Mouse (Mus musculus) liver, embryonic 11.5 days (tissue): ENCODE measurements around the gene Ybx2. TPM values are rescaled to one million over a fixed set of nuclear protein-coding genes. Genes with fewer than 3 reads are reported as not detected.

ENCODE experiments used
- ATAC-seq: fragments of 200-750 bp; cut with Nextera tagmentation; replicated peaks from 2 replicates; pipeline ENCODE4 v1.8.0; 2017; ENCODE audit warnings: moderate number of reproducible peaks, mild to moderate bottlenecking, moderate TSS enrichment, moderate library complexity; ENCODE audit not compliant: low FRiP score
- DNase-seq: peaks from one replicate; pipeline ENCODE4 v3.0.0-alpha.2; 2017; ENCODE audit warnings: low spot score
- H3K27ac ChIP-seq: fragments of 300-500 bp; sonication (generic); 2 replicates; pipeline ENCODE4 v1.5.1; 2014; ENCODE audit warnings: mild to moderate bottlenecking, low read depth, low read length, control low read depth
- H3K27me3 ChIP-seq: fragments of 300-500 bp; sonication (generic); replicated peaks from 2 replicates; pipeline ENCODE4 v1.6.1; 2014; ENCODE audit warnings: low read length, mixed read lengths; ENCODE audit not compliant: control insufficient read depth, insufficient read depth
- H3K36me3 ChIP-seq: fragments of 300-500 bp; sonication (generic); 2 replicates; pipeline ENCODE4 v1.6.1; 2014; ENCODE audit warnings: mild to moderate bottlenecking, low read length, moderate library complexity, mixed read lengths; ENCODE audit not compliant: control insufficient read depth, insufficient read depth
- H3K4me1 ChIP-seq: fragments of 300-500 bp; sonication (generic); replicated peaks from 2 replicates; pipeline ENCODE4 v1.6.1; 2014; ENCODE audit warnings: low read length, mixed read lengths; ENCODE audit not compliant: control insufficient read depth, insufficient read depth
- H3K4me2 ChIP-seq: fragments of 300-500 bp; sonication (generic); 2 replicates; pipeline ENCODE4 v1.6.1; 2014; ENCODE audit warnings: mild to moderate bottlenecking, control low read depth, moderate library complexity
- H3K4me3 ChIP-seq: fragments of 300-500 bp; sonication (generic); 2 replicates; pipeline ENCODE4 v1.5.1; 2014; ENCODE audit warnings: low read depth, low read length, control low read depth
- H3K9ac ChIP-seq: fragments of 300-500 bp; sonication (generic); 2 replicates; pipeline ENCODE4 v1.6.1; 2014; ENCODE audit warnings: low read depth, low read length, control low read depth
- H3K9me3 ChIP-seq: fragments of 300-500 bp; sonication (generic); 2 replicates; pipeline ENCODE4 v1.6.1; 2016; ENCODE audit warnings: low read length, inconsistent platforms, mixed read lengths; ENCODE audit not compliant: control insufficient read depth
- WGBS: fragments of 180-500 bp; shearing (Covaris S2); extraction: QIAGEN DNeasy Blood & Tissue Kit; methylation state at CpG from one replicate; pipeline ENCODE4 v1.1.7; 2014; 5-methylcytosine and 5-hydroxymethylcytosine counted together
- polyA plus RNA-seq: library from polyadenylated mRNA; unstranded; fragments of >200 nt; fragmentation: Nextera tagmentation; extraction: Ambion mirVana; gene quantifications from 2 replicates; pipeline ENCODE4 v1.2.1, GENCODE M21; 2014

The Ybx2 gene
- polyA plus RNA-seq, 1 experiment from 2014 or later, result 1.7 TPM

DNA sequence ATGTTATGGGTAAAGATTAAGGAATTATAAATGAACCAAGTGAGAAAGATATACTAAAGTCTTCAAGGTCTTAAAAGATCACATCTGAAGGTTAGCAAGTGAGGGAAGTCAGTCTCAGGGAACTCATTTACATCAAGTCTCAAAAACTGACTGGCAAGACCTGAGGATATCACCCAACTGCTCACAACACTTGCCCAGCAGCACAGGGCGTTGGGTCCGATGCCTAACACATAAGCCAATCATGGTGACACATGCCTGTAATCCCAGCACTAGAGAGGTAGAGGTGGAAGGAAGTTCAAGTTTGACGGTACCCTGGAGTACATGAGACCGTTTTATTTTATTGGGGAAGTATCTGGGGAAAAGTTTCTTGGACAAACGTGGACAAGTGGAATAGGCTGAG, 17.5 kb upstream of the Ybx2 start:
- no peaks in the 10 kb centered on the region for H3K27me3 ChIP-seq
- peak overlapping the region; percentile 42; the same call in 1 of the 2 replicates for H3K27ac ChIP-seq
- ATAC-seq, result no peak
- H3K4me1 ChIP-seq, result peaks cover 51% of the 10 kb centered on the region
- H3K4me2 ChIP-seq, result peak overlapping the region; percentile 96
- DNase-seq, result no peak
- 75% methylated on average over 5 of the region's 5 CpGs for WGBS
- H3K9me3 ChIP-seq, result no peaks in the 10 kb centered on the region
- no peak overlapping the region for H3K9ac ChIP-seq
- peaks cover 40% of the 10 kb centered on the region for H3K36me3 ChIP-seq
- H3K4me3 ChIP-seq, result peak overlapping the region; percentile 92; the same call in 1 of the 2 replicates

DNA sequence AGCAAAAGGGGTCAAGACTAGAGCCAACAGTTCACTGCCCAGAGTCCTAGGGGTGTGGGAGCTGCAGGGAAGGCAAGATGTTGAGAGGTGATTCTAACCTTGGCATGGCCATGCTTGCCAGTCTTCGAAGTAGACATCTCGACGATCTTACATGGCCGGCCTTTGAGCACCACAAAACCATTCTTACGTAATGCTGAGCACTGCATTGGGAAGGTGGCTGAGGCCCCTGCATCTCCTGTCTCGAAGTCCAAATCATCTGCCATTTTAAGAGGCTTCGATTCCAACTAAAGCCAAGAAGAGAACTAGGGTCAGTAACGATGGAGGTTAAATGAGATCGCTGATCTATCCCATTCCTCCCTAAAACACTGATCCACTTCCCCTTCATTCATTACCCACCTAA, 16.5 kb upstream of the Ybx2 start:
- 65% methylated on average over 9 of the region's 9 CpGs for WGBS
- no peaks in the 10 kb centered on the region for H3K9me3 ChIP-seq
- peak overlapping the region; percentile 92 for H3K4me3 ChIP-seq
- no peaks in the 10 kb centered on the region for H3K27me3 ChIP-seq
- peak overlapping the region; percentile 96 for H3K4me2 ChIP-seq
- H3K27ac ChIP-seq, result peak overlapping the region; percentile 98
- H3K9ac ChIP-seq, result peak overlapping the region; percentile 100
- ATAC-seq (no peak), DNase-seq (no peak)
- H3K4me1 ChIP-seq, result peaks cover 51% of the 10 kb centered on the region
- H3K36me3 ChIP-seq, result peaks cover 40% of the 10 kb centered on the region

DNA sequence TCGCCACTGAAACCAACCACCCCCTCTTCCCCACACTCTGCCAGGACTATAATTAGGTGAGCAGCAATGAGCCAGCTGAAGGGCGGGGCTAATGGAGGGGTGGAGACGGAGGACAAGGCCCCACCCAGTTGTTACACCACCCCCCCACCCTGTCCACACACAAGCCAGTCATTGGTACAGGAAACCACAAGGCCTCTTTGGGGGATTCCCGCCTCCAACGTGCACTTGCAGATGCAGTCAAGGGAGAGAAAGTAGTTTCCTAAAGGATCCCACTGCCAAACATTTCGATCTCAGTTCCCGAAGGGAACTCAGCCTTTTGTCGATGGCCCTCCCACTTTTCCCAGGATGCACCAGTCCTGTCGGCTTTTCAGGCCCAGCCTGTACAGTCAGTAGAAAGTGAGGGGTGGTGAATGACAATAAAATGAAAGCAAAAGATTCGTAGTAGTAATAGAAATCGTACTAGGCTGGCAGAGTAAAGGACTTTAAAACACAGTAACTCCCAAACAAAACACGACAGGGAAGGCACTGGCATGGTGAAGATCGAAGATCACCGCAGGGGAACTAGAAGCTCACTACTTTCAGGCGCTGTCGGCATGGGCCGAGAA, 15.8 kb upstream of the Ybx2 start:
- Histone ChIP-seq H3K4me1 (peaks cover 50% of the 10 kb centered on the region), H3K36me3 (peaks cover 40% of the 10 kb centered on the region), H3K27me3 (no peaks in the 10 kb centered on the region), H3K4me3 (peak overlapping the region; percentile 92), H3K4me2 (peak overlapping the region; percentile 96), H3K9ac (peak overlapping the region; percentile 100), H3K9me3 (no peaks in the 10 kb centered on the region), H3K27ac (peak overlapping the region; percentile 98)
- ATAC-seq (peak; percentile 39), DNase-seq (peak; percentile 79)
- under 1% methylated on average over 17 of the region's 17 CpGs for WGBS

DNA sequence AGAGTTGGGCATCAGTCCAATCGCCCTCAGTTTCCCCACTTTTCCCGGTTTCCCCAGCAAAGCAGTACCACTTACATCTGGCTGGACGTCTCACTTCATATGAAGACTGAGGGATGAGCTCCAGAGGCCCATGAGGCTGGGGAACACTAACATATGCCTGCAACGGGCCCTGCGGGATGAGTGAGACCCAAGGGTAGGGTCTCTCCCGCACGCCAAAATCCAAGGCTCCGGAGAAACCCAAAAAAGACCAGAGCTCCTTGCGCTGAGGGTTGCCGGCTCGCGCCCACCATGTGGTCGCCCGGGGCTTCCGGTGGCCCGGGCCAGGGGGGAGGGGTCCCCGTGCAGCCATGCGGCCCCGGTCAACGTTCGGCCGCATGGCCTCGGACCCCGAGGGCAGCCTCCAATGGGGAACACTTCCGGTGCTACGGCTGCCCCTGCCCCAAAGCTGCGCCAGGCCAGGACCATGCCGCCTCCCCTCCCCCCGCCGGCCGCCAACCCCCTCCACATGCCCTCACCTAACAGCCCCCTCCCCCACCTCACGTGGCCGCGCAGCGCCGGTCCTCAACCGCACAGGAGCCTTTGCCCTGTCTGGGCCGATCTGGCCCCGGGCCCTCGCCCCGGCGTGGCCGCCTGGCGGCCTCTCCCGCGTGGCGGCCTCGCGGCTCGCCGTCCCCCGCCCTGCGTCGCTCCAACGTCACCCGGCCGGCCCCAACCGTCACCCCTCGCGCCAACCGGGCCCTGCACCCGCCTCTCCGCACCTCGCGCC, 15.1 kb upstream of the Ybx2 start:
- peaks cover 36% of the 10 kb centered on the region for H3K36me3 ChIP-seq
- peak overlapping the region; percentile 92 for H3K4me3 ChIP-seq
- peaks cover 43% of the 10 kb centered on the region for H3K4me1 ChIP-seq
- H3K9ac ChIP-seq, result peak overlapping the region; percentile 100
- ATAC-seq (peak; percentile 1), DNase-seq (peak; percentile 72)
- H3K27me3 ChIP-seq, result no peaks in the 10 kb centered on the region
- peak overlapping the region; percentile 96 for H3K4me2 ChIP-seq
- H3K9me3 ChIP-seq, result no peaks in the 10 kb centered on the region
- H3K27ac ChIP-seq, result peak overlapping the region; percentile 98
- WGBS, result 1% methylated on average over 63 of the region's 65 CpGs

DNA sequence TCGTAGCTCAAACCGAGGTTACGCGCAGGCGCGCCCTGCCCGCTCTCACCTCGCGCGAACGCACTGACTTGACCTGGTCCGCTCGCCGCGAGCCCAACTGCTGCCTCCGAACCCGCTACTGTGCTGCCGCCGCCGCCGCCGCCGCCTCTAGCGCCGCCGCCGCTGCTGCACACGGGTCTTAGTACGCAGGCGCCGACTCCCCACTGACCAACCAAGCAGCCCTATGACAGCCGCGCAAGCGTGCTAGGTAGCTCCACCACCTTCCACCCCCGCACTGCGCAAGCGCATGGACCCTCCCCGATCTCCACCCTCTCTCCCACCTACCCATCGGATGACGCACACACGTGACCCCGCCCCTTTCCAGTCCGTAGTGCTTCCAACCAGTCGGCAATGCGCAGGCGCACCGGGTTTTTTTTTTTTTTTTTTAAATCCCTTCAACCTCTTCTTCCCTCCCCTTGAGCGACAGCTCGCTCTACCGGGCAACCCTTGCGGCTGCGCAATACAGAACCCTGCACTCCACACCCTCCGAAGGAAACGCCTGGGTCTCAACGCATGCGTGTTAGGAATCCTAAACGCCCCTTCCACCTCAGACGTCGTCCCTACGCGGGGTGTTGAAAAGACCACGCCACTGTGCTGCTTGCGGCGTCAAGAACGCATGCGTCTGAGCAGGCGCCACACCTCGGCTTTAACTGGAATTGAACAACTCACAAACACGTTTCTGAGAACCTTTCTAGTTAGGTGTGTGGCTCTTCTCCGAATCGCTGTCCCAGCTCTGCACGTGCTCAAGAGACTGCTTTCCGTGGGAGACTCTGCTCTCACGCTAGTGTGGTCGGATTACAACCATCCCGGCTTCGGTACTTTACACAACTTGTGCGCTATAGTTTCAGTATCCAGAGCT, 14.2 kb upstream of the Ybx2 start, which contains the start of gene Eif5a:
Gene Eif5a (minus strand): TSS at position 845 of the 898 bp plus-strand sequence.
- peak; percentile 90 for ATAC-seq
- H3K4me3 ChIP-seq, result peak within 1 kb of the TSS; percentile 92
- no peaks in the 10 kb centered on the region for H3K9me3 ChIP-seq
- peak within 1 kb of the TSS; percentile 99 for H3K27ac ChIP-seq
- H3K9ac ChIP-seq, result peak within 1 kb of the TSS; percentile 100
- H3K4me2 ChIP-seq, result peak within 1 kb of the TSS; percentile 96
- H3K36me3 ChIP-seq, result peaks cover 27% of the 10 kb centered on the region
- DNase-seq, result peak; percentile 100
- under 1% methylated on average over 78 of the region's 78 CpGs for WGBS
- peaks cover 35% of the 10 kb centered on the region for H3K4me1 ChIP-seq
- no peaks in the 10 kb centered on the region for H3K27me3 ChIP-seq

DNA sequence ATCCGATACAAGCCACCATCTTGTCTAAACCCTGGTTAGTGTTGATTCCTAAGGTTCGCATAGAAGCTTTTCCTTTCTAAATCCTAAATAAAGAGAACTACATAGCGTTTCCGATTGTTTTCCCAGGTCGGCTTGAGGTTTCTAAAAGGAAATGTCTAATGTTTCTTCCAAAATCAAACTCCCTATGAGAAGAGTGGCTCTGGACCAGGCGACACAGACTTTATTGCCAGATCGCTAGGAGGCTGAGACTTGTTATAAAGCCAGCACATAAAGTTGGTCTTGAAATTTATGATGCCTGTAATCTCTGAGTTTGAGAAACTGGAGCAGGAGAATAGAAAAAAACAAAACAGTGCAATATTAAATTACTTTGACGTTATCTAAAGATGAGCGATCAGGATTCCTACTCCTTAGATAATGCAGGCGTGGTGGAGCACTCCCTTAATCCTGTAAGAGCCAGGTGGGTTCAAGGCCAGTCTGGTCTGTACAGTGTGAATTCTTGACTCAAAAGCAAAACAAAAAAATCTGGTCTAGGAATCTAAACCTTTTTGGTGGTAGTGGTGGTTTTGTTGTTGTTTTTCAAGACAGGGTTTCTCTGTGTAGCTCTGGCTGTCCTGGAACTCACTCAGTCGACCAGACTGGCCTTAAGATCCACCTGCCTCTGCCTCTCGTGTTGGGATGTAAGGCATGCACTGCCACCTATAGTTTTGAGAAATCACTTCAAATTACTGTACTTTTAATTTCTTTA, 13.4 kb upstream of the Ybx2 start:
- DNase-seq (no peak), ATAC-seq (no peak)
- WGBS, result 5% methylated on average over 12 of the region's 12 CpGs

DNA sequence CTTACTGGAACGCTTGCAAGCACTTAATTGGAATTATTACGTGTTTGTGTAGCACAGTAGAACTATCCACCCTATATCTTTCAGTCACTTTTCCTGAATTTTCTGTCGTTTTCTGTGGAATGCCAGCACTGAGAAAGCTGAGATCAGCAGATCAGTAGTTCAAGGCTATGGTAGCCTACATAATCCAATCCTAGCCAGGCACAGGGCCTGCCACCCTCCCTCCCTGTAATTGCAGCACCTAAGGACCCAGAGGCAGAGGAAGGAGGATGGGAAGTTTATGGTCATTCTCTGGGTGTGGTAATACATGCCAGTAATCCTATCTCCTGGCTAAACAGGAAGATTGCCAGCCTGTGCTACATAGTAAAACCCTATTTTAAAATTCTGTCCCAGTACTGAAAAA, 12.8 kb upstream of the Ybx2 start:
- Histone ChIP-seq H3K4me1 (peaks cover 25% of the 10 kb centered on the region), H3K27ac (peak overlapping the region; percentile 99), H3K9ac (peak overlapping the region; percentile 85; the same call in 1 of the 2 replicates), H3K9me3 (no peaks in the 10 kb centered on the region), H3K4me3 (peak overlapping the region; percentile 92), H3K36me3 (peaks cover 13% of the 10 kb centered on the region), H3K4me2 (peak overlapping the region; percentile 68), H3K27me3 (no peaks in the 10 kb centered on the region)
- ATAC-seq (no peak), DNase-seq (no peak)
- 67% methylated on average over 3 of the region's 3 CpGs for WGBS

More for the DNA sequence above, 13.4 kb upstream of the Ybx2 start:
- Histone ChIP-seq H3K4me1 (peaks cover 31% of the 10 kb centered on the region), H3K4me2 (peak overlapping the region; percentile 68), H3K9me3 (no peaks in the 10 kb centered on the region), H3K9ac (peak overlapping the region; percentile 85), H3K27me3 (no peaks in the 10 kb centered on the region), H3K36me3 (peaks cover 20% of the 10 kb centered on the region), H3K27ac (peak overlapping the region; percentile 99), H3K4me3 (peak overlapping the region; percentile 92)

DNA sequence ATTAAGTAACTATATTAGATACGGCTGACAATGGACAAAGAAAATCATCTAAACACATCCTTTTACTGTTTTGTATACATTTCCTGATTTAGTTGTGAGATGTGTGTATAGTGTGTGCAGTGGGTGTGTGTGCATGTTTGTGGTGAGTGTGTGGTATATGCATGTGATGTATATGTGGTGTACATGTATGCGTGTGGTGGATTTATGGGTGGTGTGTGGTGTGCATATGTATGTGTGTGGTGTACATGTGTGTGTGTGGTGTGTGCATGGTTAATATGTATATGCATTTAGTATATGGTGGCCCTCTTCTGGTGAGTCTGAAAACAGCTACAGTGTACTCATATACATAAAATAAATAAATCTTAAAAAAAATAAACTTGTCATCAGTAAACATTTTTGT, 8.1 kb upstream of the Ybx2 start:
- no peak overlapping the region for H3K27ac ChIP-seq
- H3K4me1 ChIP-seq, result peaks cover 6% of the 10 kb centered on the region
- no peaks in the 10 kb centered on the region for H3K27me3 ChIP-seq
- H3K4me3 ChIP-seq, result no peak overlapping the region
- ATAC-seq (no peak), DNase-seq (no peak)
- H3K36me3 ChIP-seq, result no peaks in the 10 kb centered on the region
- WGBS, result 94% methylated on average over 2 of the region's 2 CpGs
- no peak overlapping the region for H3K4me2 ChIP-seq
- no peak overlapping the region for H3K9ac ChIP-seq
- no peaks in the 10 kb centered on the region for H3K9me3 ChIP-seq
